Mouse (Mus musculus): ENCODE measurements at regions not wholly inside any gene's neighbourhood (a gene's known extent, or its start where the extent isn't known, plus 50 kb on each side); places are given as distances from the start of the nearest gene placed in this dataset.

GRCm38 (mm10) chr14:105056171-105056570 lies 121.0 kb downstream of the Rbm26 start:
- no peak for DNase-seq

- DNase-seq = no peak
These were observed 138.3 kb downstream of the Rbm26 start for GRCm38 (mm10) chr14:105038798-105039197.

DNA sequence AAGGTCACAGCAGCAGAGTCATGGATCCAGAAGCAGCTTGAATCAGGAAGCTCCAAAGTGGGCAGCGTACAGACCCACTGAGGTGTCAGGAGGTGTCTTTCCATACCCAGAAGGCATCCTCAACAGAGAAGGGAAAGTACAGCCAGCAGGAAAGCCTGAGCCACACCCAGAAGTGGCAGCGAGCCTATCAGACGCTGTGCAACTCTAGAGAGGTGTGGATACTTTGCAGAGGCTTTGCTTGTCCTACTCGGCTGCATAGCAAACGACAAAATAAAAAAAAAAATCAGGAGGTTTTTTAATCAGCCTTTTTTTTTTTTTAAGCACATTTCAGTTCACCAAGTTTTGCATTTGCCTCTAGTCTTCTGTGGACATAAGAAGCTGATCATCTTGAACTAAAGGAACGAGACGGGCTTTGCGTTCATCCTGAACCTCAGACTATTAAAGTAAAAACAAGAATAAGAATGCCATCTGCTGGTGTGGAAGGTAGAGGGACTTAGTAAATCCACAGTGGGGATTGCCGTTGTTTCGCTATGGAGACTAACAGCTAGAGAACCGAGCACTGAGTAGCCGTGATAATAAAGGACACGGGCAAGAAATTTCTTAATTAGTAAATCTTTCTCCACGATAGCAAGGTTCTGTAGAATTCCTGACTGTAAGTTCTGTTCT lies 142.3 kb downstream of the Rbm26 start:
- no peak for DNase-seq

- no peak for DNase-seq
These were observed 157.2 kb downstream of the Rbm26 start for GRCm38 (mm10) chr14:105019971-105020370.

DNA sequence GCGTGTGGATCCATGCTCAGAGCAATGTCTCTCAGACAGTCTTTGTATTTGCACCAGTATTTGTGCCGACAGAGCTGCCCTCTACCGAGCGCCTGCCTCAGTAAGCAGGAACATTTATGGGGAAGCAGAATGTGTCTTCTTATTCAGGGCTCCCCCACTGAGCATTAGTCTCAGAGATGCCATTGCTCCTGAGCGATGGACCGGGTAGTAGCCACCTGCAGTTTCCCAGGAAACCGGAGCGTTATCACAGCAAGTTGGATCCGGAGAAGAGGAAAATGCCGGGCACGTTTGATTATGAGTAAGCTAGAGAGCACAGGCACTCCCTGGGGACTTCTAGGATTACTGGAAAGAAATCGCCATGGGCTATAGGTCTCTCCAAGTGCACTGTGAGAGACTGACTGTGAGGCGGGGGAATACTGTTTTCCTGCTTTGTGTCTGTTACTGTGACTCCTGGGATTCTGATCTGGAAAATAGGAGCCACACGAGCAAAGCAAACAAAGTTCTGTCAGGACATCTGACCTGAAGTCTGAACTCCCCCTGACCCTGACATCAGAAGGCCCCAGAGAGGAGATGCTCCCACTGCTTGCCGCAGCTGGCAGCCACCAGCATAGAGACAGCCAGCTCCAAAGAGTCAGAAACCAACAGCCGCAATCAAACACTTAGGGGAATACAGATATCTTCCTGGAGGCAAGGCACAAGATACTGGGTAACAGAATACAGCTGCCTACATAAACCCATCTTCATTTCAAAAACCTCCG lies 160.9 kb downstream of the Rbm26 start:
- no peak for DNase-seq

DNA sequence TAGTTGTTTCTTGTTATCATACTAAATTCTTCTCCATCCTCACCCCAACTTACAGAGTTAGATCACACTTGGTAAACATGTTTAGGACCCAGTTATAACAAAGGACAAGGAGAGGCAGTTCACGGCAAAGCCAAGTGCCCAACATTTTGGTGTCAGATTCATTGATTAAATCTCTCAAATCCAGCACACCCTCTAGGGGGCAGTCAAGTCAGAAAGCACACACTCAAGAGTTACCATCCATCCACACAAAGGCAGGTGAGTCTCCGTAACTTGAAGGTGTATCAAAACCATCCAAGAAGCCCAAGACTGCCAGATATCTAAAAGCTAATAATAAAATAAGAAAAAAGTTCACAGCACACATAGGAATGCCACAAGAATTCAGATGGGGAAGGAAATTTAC lies 161.8 kb downstream of the Rbm26 start:
- DNase-seq = no peak

GRCm38 (mm10) chr14:105010742-105011141 lies 166.4 kb downstream of the Rbm26 start:
- DNase-seq = no peak

- DNase-seq = no peak
These were observed 168.8 kb downstream of the Rbm26 start for GRCm38 (mm10) chr14:105008331-105008730.

DNA sequence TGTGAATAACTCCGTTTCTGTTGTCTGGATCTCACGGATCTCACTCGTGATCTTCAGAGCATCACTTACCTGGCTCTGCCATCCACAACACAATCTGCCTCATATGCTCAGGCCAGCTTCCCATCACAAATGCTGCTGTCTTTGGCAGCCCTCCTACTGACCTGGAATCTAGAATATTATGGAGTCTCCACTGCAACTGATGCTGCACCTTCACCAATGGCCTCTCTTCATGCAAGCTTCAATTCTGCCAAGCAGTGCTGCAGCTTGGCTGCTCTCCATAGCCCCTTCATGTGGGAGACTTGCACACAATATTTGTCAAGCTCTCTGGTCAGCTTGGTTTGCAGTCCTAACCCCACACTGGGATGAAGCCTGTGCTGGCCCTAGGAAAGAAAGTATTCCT lies 183.1 kb downstream of the Rbm26 start:
- no peak for DNase-seq

DNA sequence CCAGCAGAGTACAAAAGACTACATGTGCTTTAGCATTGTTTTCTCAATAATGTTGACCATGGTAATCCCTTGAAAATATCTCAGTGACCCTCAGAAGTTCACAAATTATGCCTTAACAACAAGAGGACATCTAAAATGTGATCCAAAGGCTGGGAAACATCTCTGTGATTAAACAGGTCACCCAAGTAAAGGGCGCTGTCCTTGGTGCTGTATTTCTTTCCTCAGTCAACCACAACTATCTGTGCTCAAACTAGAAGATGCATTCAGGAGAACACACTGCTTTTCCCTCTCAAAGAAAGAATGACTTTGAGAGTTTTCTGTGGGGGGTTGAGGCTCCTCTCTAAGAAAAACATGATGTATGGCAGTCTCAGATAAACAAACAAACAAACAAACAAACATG lies 211.1 kb downstream of the Rbm26 start:
- DNase-seq = no peak

DNA sequence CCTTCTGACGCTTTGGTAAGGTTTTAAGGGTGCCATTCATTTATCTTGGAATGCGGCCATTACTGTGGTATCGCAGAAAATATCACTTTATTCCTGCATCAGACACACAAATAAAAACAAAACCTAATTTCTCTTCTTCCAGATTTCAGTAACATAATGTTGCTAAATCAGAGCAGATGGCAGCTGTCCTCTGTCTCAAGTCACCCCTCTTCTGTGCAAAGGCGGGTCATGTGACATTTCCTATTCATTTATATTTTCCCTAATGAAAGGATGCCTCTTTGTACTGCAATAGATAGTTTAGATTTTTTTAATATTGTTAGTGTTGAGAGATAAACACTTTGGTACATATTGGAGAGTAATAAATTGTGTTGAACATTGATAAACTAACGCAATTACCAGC lies 233.7 kb downstream of the Rbm26 start:
- DNase-seq = peak; percentile 2

- DNase-seq = no peak
These were observed 237.2 kb downstream of the Rbm26 start for GRCm38 (mm10) chr14:104939961-104940360.

GRCm38 (mm10) chr14:104937083-104937864 lies 239.9 kb downstream of the Rbm26 start:
- no peak for DNase-seq

DNA sequence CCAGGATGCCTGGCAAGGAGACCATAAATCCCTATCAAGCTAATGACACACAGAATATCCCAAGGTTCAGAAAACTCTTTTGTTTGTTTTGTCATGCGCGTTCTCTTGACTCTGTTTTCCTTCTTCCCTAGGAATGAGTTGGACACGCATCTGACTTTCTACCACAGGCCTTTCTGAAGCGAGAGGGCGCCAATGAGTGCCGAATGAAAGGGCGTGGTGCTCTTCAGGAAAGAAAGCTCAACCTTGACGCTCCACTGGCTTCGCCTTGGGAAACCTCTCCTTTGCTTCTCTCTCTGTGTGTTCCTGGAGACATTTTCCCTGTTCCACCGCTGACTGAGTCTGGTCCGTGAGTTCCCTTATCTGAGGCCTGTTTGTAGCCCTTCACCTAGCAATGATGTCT lies 241.2 kb downstream of the Rbm26 start:
- no peak for DNase-seq

DNA sequence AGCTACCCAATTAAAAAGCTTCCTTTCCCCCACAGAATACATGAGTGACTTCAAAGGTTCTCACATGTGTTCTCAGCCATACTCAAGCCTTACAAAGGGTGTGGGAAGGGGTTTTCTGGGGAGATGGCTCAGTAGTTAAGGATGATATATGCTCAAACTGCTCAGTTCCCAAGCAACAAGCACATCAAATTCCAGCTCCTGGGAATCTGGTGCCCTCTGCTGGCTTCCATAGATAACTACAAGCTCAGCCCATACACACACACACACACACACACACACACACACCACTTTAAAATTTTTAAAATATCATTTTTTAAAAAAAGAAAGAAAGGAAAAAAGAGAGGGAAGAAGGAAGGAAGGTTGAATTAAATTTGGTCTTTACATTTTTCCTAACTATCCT lies 271.4 kb downstream of the Rbm26 start:
- DNase-seq = no peak

GRCm38 (mm10) chr14:104902120-104903027 lies 274.8 kb downstream of the Rbm26 start:
- no peak for DNase-seq

DNA sequence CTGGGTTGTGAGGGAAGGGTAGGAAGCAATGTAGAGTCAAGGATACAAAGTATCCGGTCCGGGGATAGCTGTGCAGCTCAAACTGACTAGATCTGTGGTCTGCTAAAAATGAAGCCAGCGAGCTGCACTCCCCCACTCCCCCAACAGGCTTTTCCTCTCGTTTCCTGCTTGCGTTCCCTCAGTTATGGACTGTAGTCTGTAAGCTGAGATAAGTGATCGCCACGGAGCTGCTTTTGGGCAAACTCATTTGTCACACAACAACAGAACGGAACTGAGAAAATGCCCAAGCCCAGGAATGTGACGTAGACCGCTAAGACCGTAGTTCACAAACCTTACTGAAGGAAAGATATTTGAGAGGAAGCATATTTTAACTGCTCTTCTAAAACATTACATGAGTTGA lies 276.1 kb downstream of the Rbm26 start:
- DNase-seq = no peak

GRCm38 (mm10) chr14:104871203-104871602 lies 305.9 kb downstream of the Rbm26 start:
- no peak for DNase-seq

DNA sequence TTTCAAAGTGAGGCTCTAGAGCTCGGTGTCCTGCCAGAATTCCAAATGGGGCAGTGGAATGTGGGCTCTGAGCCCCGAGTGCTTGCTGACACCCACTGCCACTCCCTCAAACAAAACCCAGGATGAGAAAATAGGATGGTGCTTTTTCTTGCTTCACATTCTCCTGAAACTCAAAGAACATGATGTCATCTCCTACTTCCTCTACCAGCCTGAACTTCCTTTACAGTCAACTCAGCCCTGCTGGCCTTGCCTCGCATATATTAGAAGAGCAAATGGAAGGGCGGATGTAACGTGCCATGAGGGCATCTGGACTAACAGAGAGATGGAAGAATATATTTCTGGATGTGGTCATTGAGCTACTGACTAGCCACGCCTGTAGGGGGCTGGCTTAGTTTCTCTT lies 309.6 kb downstream of the Rbm26 start:
- peak; percentile 1 for DNase-seq

- DNase-seq = no peak
These were observed 313.2 kb downstream of the Rbm26 start for GRCm38 (mm10) chr14:104863881-104864280.

- no peak for DNase-seq
These were observed 321.2 kb downstream of the Rbm26 start for GRCm38 (mm10) chr14:104855913-104856312.

GRCm38 (mm10) chr14:104849274-104849673 lies 326.8 kb upstream of the Rnf219 start:
- no peak for DNase-seq

GRCm38 (mm10) chr14:104827404-104827803 lies 305.0 kb upstream of the Rnf219 start:
- no peak for DNase-seq

All from lung, postnatal 10 days (tissue).